Mouse (Mus musculus): ENCODE data around the gene Lrmda.

GRCm38 (mm10) chr14:22902914-22903313 lies 883.4 kb downstream of the Lrmda start:
- TF ChIP-seq POLR2A (IDR thresholded peaks at IDR 0.05; ENCODE audit: low read depth, low read length) = no peak
- TF ChIP-seq CTCF (IDR thresholded peaks at IDR 0.05; ENCODE audit: borderline replicate concordance, insufficient read depth, low read length) = no peak
